Mouse (Mus musculus) thymus, adult 2 months (tissue): ENCODE results near the gene Pip4k2a.

Experiments used
- CTCF ChIP-seq: fragments of 200-500 bp; IDR thresholded peaks from 2 replicates; pipeline ENCODE4 v1.5.1; 2012; ENCODE audit warnings: mild to moderate bottlenecking, control low read depth, low read length, moderate library complexity, borderline replicate concordance; ENCODE audit not compliant: control insufficient read depth, poor library complexity, insufficient read depth; ENCODE audit errors: extremely low read depth
- POLR2A ChIP-seq: fragments of 200-500 bp; IDR thresholded peaks from 2 replicates; pipeline ENCODE4 v1.6.1; 2012; ENCODE audit warnings: mild to moderate bottlenecking, low read length, control low read depth, moderate library complexity; ENCODE audit not compliant: control insufficient read depth, poor library complexity, insufficient read depth; ENCODE audit errors: extremely low read depth

DNA sequence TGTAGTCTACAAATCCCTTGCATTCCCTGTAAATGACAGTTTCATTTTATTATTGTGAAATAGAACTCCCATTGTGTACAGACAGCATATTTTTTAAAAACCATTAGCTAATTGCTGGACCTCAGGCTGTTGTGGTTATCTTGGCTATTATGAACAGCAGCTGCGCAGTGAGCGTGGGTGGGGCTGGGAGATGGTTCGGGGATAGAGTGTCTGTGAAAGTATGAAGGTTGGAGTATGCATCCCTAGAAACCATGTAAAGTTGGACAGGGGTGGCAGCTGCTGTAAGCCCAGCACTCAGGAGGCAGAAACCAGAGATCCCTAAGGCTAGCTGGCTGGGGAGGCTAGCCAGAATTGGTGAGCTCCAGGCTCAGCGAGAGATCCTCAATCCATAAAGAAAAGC lies 158.4 kb downstream of the Pip4k2a start:
- TF ChIP-seq CTCF (no peak), POLR2A (no peak)
